Mouse (Mus musculus) limb, embryonic 14.5 days (tissue): ENCODE data around the gene Ccdc8. TPM values are rescaled to one million over a fixed set of nuclear protein-coding genes. Genes with fewer than 3 reads are reported as not detected.

ENCODE experiments used
- ATAC-seq: fragments of 200-750 bp; cut with Nextera tagmentation; 2 replicates; pipeline ENCODE4 v1.8.0; 2017; ENCODE audit warnings: low read depth, moderate number of reproducible peaks, moderate TSS enrichment; ENCODE audit not compliant: low FRiP score
- DNase-seq: peaks from one replicate; pipeline ENCODE4 v3.0.0-alpha.2; 2015; ENCODE audit warnings: low spot score
- H3K27ac ChIP-seq: fragments of 300-500 bp; sonication (generic); replicated peaks from 2 replicates; pipeline ENCODE4 v1.5.1; 2014; ENCODE audit warnings: low read depth, mild to moderate bottlenecking, low read length, moderate library complexity, mixed read lengths
- H3K27me3 ChIP-seq: fragments of 300-500 bp; sonication (generic); 2 replicates; pipeline ENCODE4 v1.6.1; 2014; ENCODE audit warnings: low read length, mixed read lengths; ENCODE audit not compliant: control insufficient read depth, insufficient read depth
- H3K36me3 ChIP-seq: fragments of 300-500 bp; sonication (generic); 2 replicates; pipeline ENCODE4 v1.6.1; 2014; ENCODE audit warnings: mild to moderate bottlenecking, low read length, moderate library complexity, mixed read lengths; ENCODE audit not compliant: control insufficient read depth, insufficient read depth
- H3K4me1 ChIP-seq: fragments of 300-500 bp; sonication (generic); 2 replicates; pipeline ENCODE4 v1.6.1; 2014; ENCODE audit warnings: antibody characterized with exemption, low read length, mixed read lengths; ENCODE audit not compliant: control insufficient read depth, insufficient read depth
- H3K4me2 ChIP-seq: fragments of 300-500 bp; sonication (generic); replicated peaks from 2 replicates; pipeline ENCODE4 v1.6.1; 2014; ENCODE audit warnings: low read depth, mild to moderate bottlenecking, low read length, moderate library complexity; ENCODE audit not compliant: severe bottlenecking
- H3K4me3 ChIP-seq: fragments of 300-500 bp; sonication (generic); replicated peaks from 2 replicates; pipeline ENCODE4 v1.5.1; 2014; ENCODE audit warnings: low read length
- H3K9ac ChIP-seq: fragments of 300-500 bp; sonication (generic); 2 replicates; pipeline ENCODE4 v1.6.1; 2014; ENCODE audit warnings: mild to moderate bottlenecking, low read depth, low read length, moderate library complexity; ENCODE audit not compliant: severe bottlenecking
- H3K9me3 ChIP-seq: fragments of 300-500 bp; sonication (generic); 2 replicates; pipeline ENCODE4 v1.6.1; 2016; ENCODE audit warnings: low read length; ENCODE audit not compliant: control insufficient read depth
- POLR2A ChIP-seq: fragments of 200-500 bp; IDR thresholded peaks from 2 replicates; pipeline ENCODE4 v1.8.0; 2012; ENCODE audit warnings: inconsistent platforms, mild to moderate bottlenecking, moderate library complexity, borderline replicate concordance; ENCODE audit not compliant: insufficient read depth, insufficient read length; ENCODE audit errors: extremely low read depth
- WGBS: fragments of 180-500 bp; shearing (Covaris S2); extraction: QIAGEN DNeasy Blood & Tissue Kit; methylation state at CpG from one replicate; pipeline ENCODE4 v1.1.7; 2014; 5-methylcytosine and 5-hydroxymethylcytosine counted together
- polyA plus RNA-seq, 2 experiments: library from polyadenylated mRNA; depleted of rRNA in 1 of 2; stranded (reverse) in 1 of 2; unstranded in 1 of 2; fragments of >200 nt; fragmentation: Nextera tagmentation in 1 of 2; extraction: Ambion mirVana in 1 of 2; gene quantifications; 2 replicates each; pipeline versions ENCODE4 v1.2.1 to v1.2.3; 2012 to 2014

The Ccdc8 gene
- polyA plus RNA-seq, 2 experiments, result 25.5 to 40.7 TPM

GRCm38 (mm10) chr7:17010010-17010347 is 17.5 kb downstream of the Ccdc8 start:
- no peaks in the 10 kb centered on the region for H3K4me1 ChIP-seq
- peaks cover 99% of the 10 kb centered on the region for H3K36me3 ChIP-seq
- H3K4me2 ChIP-seq, result no peak overlapping the region
- H3K9me3 ChIP-seq, result no peaks in the 10 kb centered on the region
- H3K4me3 ChIP-seq, result no peak overlapping the region
- WGBS, result 91% methylated on average over 5 of the region's 5 CpGs
- ATAC-seq (no peak), DNase-seq (no peak)
- no peak for TF ChIP-seq POLR2A
- no peaks in the 10 kb centered on the region for H3K27me3 ChIP-seq
- no peak overlapping the region for H3K27ac ChIP-seq
- H3K9ac ChIP-seq, result no peak overlapping the region

- H3K4me1 ChIP-seq, result no peaks in the 10 kb centered on the region; the same call in 1 of the 2 replicates
- H3K4me2 ChIP-seq, result no peak overlapping the region
- ATAC-seq, result no peak
- H3K27me3 ChIP-seq, result no peaks in the 10 kb centered on the region
- H3K36me3 ChIP-seq, result peaks cover 95% of the 10 kb centered on the region
- no peak overlapping the region for H3K27ac ChIP-seq
- WGBS, result 94% methylated on average over 7 of the region's 7 CpGs
- H3K9ac ChIP-seq, result no peak overlapping the region
- TF ChIP-seq POLR2A, result no peak
- H3K9me3 ChIP-seq, result no peaks in the 10 kb centered on the region
- H3K4me3 ChIP-seq, result no peak overlapping the region
- DNase-seq, result no peak
These were observed 19.5 kb downstream of the Ccdc8 start for GRCm38 (mm10) chr7:17011909-17012590.

- Histone ChIP-seq H3K4me1 (peaks cover 2% of the 10 kb centered on the region; the same call in 1 of the 2 replicates), H3K4me2 (no peak overlapping the region), H3K9ac (no peak overlapping the region), H3K36me3 (peaks cover 74% of the 10 kb centered on the region), H3K9me3 (no peaks in the 10 kb centered on the region), H3K27ac (no peak overlapping the region), H3K4me3 (no peak overlapping the region), H3K27me3 (no peaks in the 10 kb centered on the region)
- DNase-seq, result no peak
- ATAC-seq, result no peak
- 78% methylated on average over 6 of the region's 6 CpGs for WGBS
- TF ChIP-seq POLR2A, result no peak
These were observed 22.9 kb downstream of the Ccdc8 start for GRCm38 (mm10) chr7:17015381-17015780.

- DNase-seq (peak; percentile 91), ATAC-seq (peak; percentile 73)
- H3K4me2 ChIP-seq, result no peak overlapping the region
- 75% methylated on average over 1 of the region's 1 CpGs for WGBS
- H3K9me3 ChIP-seq, result no peaks in the 10 kb centered on the region
- H3K27ac ChIP-seq, result no peak overlapping the region
- H3K9ac ChIP-seq, result no peak overlapping the region
- TF ChIP-seq POLR2A, result no peak
- H3K4me3 ChIP-seq, result no peak overlapping the region
- H3K27me3 ChIP-seq, result no peaks in the 10 kb centered on the region
- H3K4me1 ChIP-seq, result peaks cover 2% of the 10 kb centered on the region; the same call in 1 of the 2 replicates
- H3K36me3 ChIP-seq, result peaks cover 74% of the 10 kb centered on the region
These were observed 24.5 kb downstream of the Ccdc8 start for GRCm38 (mm10) chr7:17017036-17017435.

- WGBS, result 91% methylated on average over 2 of the region's 2 CpGs
- Histone ChIP-seq H3K27ac (no peak overlapping the region), H3K4me1 (peaks cover 2% of the 10 kb centered on the region; the same call in 1 of the 2 replicates), H3K9ac (no peak overlapping the region), H3K4me2 (no peak overlapping the region), H3K4me3 (no peak overlapping the region), H3K36me3 (peaks cover 73% of the 10 kb centered on the region), H3K27me3 (no peaks in the 10 kb centered on the region), H3K9me3 (no peaks in the 10 kb centered on the region)
- no peak for ATAC-seq
- no peak for DNase-seq
- no peak for TF ChIP-seq POLR2A
These were observed 25.4 kb downstream of the Ccdc8 start for GRCm38 (mm10) chr7:17017921-17018320.
